Mouse (Mus musculus) heart, embryonic 11.5 days (tissue): ENCODE results near the gene Kcnc4. TPM values are rescaled to one million over a fixed set of nuclear protein-coding genes. Genes with fewer than 3 reads are reported as not detected.

ENCODE experiments used
- ATAC-seq: fragments of 200-750 bp; cut with Nextera tagmentation; replicated peaks from 2 replicates; pipeline ENCODE4 v1.8.0; 2017; ENCODE audit warnings: moderate library complexity; ENCODE audit not compliant: insufficient number of reproducible peaks, low FRiP score, low TSS enrichment
- H3K27ac ChIP-seq: fragments of 300-500 bp; sonication (generic); 2 replicates; pipeline ENCODE4 v1.5.1; 2014; ENCODE audit warnings: mild to moderate bottlenecking, low read depth, low read length
- H3K27me3 ChIP-seq: fragments of 300-500 bp; sonication (generic); 2 replicates; pipeline ENCODE4 v1.6.1; 2014; ENCODE audit warnings: mild to moderate bottlenecking, low read length, mixed read lengths; ENCODE audit not compliant: control insufficient read depth, insufficient read depth
- H3K36me3 ChIP-seq: fragments of 300-500 bp; sonication (generic); 2 replicates; pipeline ENCODE4 v1.6.1; 2014; ENCODE audit warnings: mild to moderate bottlenecking, low read length, moderate library complexity, mixed read lengths; ENCODE audit not compliant: control insufficient read depth, insufficient read depth
- H3K4me1 ChIP-seq: fragments of 300-500 bp; sonication (generic); 2 replicates; pipeline ENCODE4 v1.6.1; 2014; ENCODE audit warnings: low read length; ENCODE audit not compliant: control insufficient read depth, insufficient read depth
- H3K4me2 ChIP-seq: fragments of 300-500 bp; sonication (generic); 2 replicates; pipeline ENCODE4 v1.6.1; 2014; ENCODE audit warnings: mild to moderate bottlenecking, moderate library complexity
- H3K4me3 ChIP-seq: fragments of 300-500 bp; sonication (generic); 2 replicates; pipeline ENCODE4 v1.5.1; 2014; ENCODE audit warnings: low read depth, low read length
- H3K9ac ChIP-seq: fragments of 300-500 bp; sonication (generic); 2 replicates; pipeline ENCODE4 v1.6.1; 2014; ENCODE audit warnings: mild to moderate bottlenecking, low read depth, low read length, moderate library complexity
- H3K9me3 ChIP-seq: fragments of 300-500 bp; sonication (generic); replicated peaks from 2 replicates; pipeline ENCODE4 v1.6.1; 2016; ENCODE audit warnings: low read length; ENCODE audit not compliant: control insufficient read depth
- WGBS: fragments of 180-500 bp; shearing (Covaris S2); extraction: QIAGEN DNeasy Blood & Tissue Kit; methylation state at CpG from one replicate; pipeline ENCODE4 v1.1.7; 2014; ENCODE audit not compliant: insufficient replicate concordance; 5-methylcytosine and 5-hydroxymethylcytosine counted together
- polyA plus RNA-seq: library from polyadenylated mRNA; unstranded; fragments of >200 nt; fragmentation: Nextera tagmentation; extraction: Ambion mirVana; gene quantifications from 2 replicates; pipeline ENCODE4 v1.2.1, GENCODE M21; 2014

The Kcnc4 gene
- polyA plus RNA-seq, 1 experiment from 2014 or later, result 0.17 TPM

DNA sequence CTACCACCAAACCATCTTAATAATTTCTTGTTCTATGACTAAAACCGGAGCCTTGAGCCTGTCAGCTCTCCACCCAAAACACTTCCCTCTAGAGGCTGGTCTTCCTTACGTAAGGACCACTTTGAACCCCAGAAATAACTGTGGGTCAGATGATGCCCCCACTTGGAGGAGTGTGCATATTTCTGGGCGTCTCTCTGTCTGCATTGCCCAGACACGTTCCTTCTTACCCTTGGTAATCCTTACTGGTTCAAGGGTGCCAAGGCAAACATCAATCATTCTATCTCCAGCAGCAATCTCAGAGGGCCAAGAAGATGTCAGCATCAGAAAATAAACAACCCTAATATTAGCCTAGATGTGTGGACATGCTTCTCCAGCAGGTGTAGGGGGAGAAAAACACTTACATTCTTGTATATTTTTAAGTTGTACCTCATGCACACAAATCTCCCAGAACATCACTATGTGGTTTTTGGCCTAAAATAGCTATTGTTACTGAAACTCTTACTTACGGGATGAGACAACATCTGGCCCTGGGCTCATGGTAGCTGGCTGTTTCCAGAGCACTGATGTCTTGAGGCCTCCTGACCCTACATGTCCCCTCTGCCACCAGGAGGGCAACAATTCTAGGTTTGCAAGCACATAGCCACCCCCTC, 59.2 kb downstream of the Kcnc4 start:
- H3K27ac ChIP-seq, result no peak overlapping the region
- 60% methylated on average over 5 of the region's 5 CpGs for WGBS
- H3K27me3 ChIP-seq, result no peaks in the 10 kb centered on the region
- H3K4me2 ChIP-seq, result no peak overlapping the region
- ATAC-seq, result no peak
- no peaks in the 10 kb centered on the region for H3K4me1 ChIP-seq
- no peaks in the 10 kb centered on the region for H3K9me3 ChIP-seq
- no peak overlapping the region for H3K4me3 ChIP-seq
- H3K9ac ChIP-seq, result no peak overlapping the region
- no peaks in the 10 kb centered on the region for H3K36me3 ChIP-seq

DNA sequence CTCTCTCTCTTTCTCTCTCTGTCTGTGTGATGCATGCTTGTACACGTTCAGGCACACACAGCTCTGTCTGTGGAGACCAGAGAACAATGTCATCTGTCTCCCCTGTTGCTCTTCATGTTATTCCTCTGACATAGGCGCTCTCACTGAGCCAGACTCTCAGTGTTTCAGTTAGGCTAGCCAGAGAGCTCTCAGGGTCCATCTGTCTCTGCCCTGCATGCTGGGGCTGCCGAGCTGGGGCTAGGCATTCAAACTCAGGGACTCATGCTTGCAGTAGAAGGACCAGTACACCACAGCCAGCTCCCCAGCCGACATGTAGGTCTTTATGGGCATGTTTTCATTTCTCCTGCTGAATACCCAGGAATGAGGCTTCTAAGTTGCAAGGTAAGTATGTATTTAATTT, 68.2 kb downstream of the Kcnc4 start:
- H3K9me3 ChIP-seq, result no peaks in the 10 kb centered on the region
- no peaks in the 10 kb centered on the region for H3K27me3 ChIP-seq
- H3K4me2 ChIP-seq, result no peak overlapping the region
- H3K9ac ChIP-seq, result no peak overlapping the region
- no peaks in the 10 kb centered on the region for H3K4me1 ChIP-seq
- no peak for ATAC-seq
- WGBS, result 51% methylated on average over 4 of the region's 4 CpGs
- H3K27ac ChIP-seq, result no peak overlapping the region
- no peaks in the 10 kb centered on the region for H3K36me3 ChIP-seq
- H3K4me3 ChIP-seq, result no peak overlapping the region

Other genes starting within 250 kb of the Kcnc4 start
- 0.17 TPM in 1 of 2 replicates, not detected in the other for gene Cym, start 237.8 kb downstream of the Kcnc4 start, polyA plus RNA-seq
- gene A630076J17Rik, start 228.9 kb downstream of the Kcnc4 start, polyA plus RNA-seq, result not detected in 2 replicates
- gene Prok1, start 219.8 kb downstream of the Kcnc4 start, polyA plus RNA-seq, result not detected in 2 replicates
- gene Lamtor5, start 180.7 kb downstream of the Kcnc4 start, polyA plus RNA-seq, result 153 and 156 TPM in 2 replicates
- gene Slc16a4, start 168.3 kb downstream of the Kcnc4 start, polyA plus RNA-seq, result 1.5 and 3.0 TPM in 2 replicates
- gene Rbm15, start 125.9 kb downstream of the Kcnc4 start, polyA plus RNA-seq, result 13.6 and 14.1 TPM in 2 replicates
- 3.3 and 4.0 TPM in 2 replicates for gene Slc6a17, start 58.5 kb upstream of the Kcnc4 start, polyA plus RNA-seq
- gene Ubl4b, start 95.5 kb upstream of the Kcnc4 start, polyA plus RNA-seq, result not detected in 2 replicates
- gene Alx3, start 135.5 kb upstream of the Kcnc4 start, polyA plus RNA-seq, result 1.1 and 1.7 TPM in 2 replicates
- gene Gm10961, start 171.8 kb upstream of the Kcnc4 start, polyA plus RNA-seq, result not detected in 2 replicates
- 35.4 and 47.0 TPM in 2 replicates for gene Strip1, start 172.1 kb upstream of the Kcnc4 start, polyA plus RNA-seq
- 56.1 and 68.1 TPM in 2 replicates for gene Ahcyl1, start 237.0 kb upstream of the Kcnc4 start, polyA plus RNA-seq